Mouse (Mus musculus) common myeloid progenitor, adult 5-6 weeks (primary cell): ENCODE data around the gene Zfp36l1. TPM values are rescaled to one million over a fixed set of nuclear protein-coding genes. Genes with fewer than 3 reads are reported as not detected.

Source experiments
- ATAC-seq: replicated peaks from 2 replicates; pipeline ENCODE4 v1.8.0; 2016; ENCODE audit warnings: low read depth, mild to moderate bottlenecking, moderate TSS enrichment, inconsistent platforms; ENCODE audit not compliant: poor library complexity, severe bottlenecking
- total RNA-seq: library from RNA; stranded (forward); fragments of 200-1000, 187-1606 nt; gene quantifications from 2 replicates; pipeline ENCODE4 v1.2.3, GENCODE M21; 2017

Gene Zfp36l1
- 14.5 and 17.7 TPM in 2 replicates for total RNA-seq

DNA sequence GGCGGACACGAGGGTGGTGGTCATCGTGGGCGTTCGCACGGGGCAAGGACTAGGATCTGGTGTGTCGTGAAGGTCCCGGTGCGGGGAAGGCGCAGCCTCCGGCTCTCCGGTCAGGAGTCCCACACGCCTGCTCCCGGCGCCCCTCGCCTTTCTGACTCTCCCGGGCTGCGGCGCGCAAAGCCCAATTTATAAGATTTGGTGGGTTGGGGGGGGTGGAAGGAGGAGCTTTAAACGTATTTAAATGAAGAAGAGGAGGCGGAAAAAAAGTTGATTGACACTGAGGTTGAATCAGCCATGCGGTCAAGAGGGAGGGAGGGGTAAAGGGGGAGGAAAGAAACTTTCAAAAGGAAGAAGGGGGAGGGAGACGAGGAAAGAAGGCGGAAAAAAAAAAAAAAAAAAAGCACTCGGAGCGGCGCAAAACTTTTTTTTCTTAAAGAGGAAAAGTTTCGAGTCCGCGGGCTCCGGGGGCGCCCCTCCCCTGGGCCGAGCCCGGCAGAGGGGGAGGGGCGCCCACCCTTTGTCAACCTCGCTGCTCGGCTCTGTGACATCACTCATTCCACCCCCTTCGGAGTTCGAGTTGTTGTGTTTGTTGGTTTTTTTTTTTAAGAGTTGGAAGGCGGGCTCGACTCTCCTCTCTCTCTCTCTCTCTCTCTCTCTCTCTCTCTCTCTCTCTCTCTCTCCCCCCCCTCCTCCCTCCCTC lies at the start of gene Zfp36l1:
Gene Zfp36l1 (minus strand): TSS at position 162 of the 700 bp plus-strand sequence.
- peak; percentile 57 for ATAC-seq

DNA sequence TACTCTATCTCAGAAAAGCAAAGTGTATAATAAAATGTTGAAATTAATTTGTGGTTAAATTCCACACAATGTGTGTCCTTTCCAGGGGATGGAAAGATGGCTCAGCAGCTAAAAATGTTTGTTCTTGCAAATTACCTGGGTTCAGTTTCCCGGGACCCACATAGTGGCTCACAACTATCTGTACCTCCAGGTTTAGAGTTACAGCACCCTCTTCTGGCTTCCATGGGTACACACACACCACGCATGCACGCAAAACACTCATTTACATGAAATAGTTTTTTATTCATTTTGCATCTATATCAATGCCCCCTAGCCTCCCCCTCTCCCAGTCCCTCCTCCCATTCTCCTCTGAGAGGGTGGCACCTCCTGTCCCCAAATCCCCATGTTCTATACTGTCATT lies 49.6 kb upstream of the Zfp36l1 start:
- no peak for ATAC-seq

DNA sequence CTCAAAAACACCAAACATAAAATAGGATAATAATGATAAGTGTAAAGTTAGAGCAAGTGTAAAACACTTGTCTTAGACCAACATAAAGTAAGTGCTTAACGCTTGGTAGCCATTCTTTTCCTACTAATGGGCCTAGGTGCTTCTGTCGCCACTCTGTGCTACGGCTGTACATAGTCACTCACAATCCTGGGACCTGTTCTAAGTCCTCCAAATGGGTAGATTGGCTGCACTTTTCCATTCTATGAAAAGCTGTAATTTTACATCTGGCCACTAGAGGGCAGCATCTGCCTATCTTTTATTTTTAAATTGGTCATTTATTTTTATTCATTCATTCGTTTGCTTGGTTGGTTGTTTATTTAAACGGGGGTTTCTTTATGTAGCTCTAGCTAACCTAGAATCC lies 44.9 kb upstream of the Zfp36l1 start:
- ATAC-seq: no peak

DNA sequence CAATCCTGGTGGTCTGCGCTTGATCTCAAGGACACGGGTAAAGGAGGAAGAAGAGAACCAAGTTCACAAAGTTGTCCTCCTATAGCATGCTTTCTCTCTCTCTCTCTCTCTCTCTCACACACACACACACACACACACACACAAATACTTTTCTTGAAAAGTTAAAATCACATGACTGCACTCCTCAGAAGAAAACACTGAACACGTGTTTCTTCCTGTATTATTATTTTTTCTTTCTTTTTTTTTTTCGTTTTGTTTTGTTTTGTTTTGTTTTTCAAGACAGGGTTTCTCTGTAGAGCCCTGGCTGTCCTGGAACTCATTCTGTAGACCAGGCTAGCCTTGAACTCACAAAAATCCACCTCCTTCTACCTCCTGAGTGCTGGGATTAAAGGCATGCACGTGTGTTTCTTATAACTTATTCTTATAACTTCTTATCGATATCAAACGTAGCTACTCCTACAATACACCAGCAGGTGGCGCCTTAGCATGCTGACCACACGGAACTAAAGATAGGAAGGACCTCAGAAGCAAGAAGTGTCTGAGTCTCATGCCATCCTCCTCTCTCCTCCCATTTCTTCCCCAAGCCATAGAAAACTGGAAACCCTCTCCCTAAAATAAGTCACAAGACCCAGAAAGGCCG lies 41.0 kb upstream of the Zfp36l1 start:
- peak; percentile 74 for ATAC-seq

DNA sequence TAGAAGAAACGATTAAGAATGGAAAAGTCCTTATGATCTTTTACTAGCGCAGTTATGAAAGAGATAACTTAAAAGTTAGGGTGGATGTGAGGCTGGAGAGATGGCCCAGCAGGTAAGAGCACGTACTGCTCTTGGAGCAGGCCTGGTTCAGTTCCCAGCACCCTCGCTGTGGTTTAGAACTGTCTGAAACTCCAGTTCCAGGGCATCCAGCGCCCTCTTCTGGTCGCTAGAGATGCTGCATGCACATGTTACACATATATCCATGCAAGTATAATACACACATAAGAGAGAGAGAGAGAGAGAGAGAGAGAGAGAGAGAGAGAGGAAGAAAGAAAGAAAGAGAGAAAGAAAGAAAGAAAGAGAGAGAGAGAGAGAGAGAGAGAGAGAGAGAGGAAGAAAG lies 40.3 kb upstream of the Zfp36l1 start:
- ATAC-seq: no peak

DNA sequence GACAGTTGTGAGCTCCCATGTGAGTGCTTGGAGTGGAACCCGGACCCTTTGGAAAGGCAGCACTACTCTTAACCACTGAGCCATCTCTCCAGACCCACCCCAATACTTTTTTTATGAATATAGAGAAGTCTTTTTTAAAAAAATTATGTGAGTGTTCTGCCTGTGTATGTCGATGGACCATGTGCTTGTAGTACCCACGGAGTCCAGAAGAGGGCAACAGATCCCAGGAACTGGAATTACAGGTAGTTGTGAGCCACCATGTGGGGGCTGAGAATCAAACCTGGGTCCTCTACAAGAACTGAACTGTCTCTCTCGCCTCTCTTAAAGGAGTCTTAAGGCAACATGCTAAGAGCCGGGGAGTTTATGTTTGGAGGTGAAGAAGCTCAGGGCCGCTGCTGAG lies 39.0 kb upstream of the Zfp36l1 start:
- no peak for ATAC-seq

DNA sequence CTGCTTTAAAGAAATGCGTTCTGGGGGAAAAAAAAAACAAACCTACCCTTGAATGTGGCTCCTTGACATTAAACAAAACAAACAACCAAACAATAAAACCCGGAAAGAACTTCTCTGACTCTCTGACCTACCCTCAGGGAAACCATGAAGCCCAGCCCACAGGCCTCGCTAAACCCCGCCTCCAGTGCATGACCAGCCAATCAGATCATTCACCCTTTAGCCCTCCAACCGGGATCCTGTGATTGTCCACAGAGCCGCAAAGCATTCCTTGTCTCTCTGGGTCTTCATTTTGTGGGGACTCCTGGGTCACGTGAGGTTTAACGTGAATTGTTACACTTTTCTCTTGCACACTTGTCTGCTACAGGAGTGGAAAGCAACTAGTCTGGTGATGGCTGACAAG lies 37.8 kb upstream of the Zfp36l1 start:
- peak; percentile 71 for ATAC-seq

DNA sequence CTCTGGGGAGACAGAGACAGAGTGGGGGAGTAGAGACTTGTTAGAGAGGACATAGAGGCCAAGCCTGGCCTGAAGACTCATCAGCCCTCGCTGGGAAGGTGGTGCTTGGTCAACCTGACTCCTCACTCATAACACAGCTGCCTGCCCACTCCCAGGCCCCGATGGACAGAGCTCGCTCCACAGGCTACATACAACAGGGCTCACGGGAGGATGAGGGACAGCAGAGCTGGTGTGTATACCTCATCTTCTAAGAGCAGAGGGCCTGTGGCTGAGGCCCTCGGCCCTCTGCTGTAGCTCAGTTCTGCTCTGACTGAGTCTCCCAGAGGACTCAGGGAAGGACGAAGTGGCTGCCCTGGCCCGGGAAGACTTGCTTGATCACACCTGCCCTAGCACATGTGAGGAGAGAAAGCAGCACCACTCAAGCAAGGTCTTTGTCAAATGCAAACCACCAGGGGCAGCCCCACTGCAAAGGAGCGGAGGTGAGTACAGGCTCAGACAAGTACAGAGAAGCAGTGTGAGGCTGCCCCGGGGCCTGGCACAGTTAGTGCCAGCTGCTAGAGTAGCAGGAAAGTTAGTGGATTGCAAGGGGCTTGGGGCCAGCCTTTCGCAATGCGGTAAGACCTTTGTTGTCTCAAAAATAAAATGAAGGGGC lies 34.9 kb upstream of the Zfp36l1 start:
- no peak for ATAC-seq

DNA sequence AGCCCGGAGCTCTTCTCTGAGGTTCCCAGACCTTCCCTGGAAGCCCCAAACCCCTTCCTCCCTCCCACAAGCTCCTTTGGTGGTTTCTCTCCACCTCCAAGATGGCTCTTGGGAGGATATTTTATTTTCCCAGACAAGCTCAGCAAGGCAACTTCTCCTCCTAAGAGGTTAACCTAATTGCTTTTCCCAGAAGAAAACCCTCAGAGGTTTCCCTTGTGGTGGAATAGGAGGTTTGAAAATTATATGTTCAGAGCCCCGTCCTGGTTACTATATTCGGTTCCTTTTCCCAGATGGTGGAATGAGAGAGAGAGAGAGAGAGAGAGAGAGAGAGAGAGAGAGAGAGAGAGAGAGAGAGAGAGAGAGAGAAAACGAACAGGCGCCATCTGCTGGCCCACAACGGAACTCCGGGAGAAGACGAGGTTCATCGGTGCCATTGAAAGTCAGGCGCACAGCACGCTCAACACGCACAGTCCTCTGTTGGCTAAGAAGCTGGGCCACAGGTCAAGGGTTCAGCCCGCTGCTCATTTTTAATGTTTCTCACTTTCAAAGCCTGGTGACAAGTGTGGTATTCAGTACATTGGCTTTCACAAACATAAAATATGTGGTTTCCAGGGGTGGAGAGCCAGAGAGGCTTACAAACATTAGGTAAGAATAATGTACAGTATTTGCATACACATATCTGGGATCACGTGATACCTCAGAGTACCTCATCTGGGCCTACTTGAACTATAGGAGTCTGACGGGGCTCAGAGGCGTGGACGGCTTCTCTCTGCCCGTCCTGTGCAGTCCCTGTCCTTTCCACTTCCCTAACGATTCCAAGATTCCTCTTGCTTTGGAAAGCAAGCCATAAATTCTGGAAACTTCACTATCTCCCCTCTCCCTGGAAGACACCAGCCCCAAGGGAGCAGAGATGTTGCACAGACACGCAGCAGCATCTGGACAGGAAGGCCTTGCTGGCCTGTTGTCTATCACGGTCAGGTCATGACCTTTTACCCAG lies 33.7 kb upstream of the Zfp36l1 start:
- peak; percentile 68 for ATAC-seq

DNA sequence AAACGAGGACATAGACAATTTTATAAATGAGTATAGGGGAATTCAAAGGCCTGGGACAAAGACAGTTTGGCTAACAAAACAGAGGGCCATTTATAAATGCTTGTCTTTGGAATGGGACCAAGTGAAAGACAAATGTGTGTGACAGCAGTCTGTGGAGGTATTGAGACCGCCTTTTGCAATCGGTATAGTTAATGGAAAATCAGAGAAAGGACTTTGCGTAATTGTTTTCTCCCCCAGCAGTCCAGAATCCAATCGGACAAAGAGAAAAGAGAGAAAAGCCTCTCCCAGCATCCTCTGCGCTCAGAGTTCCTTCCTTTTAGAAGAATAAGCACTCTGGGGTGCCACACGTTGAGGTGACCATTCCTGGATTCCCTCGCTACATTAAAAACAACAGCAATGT lies 32.6 kb upstream of the Zfp36l1 start:
- ATAC-seq: no peak

DNA sequence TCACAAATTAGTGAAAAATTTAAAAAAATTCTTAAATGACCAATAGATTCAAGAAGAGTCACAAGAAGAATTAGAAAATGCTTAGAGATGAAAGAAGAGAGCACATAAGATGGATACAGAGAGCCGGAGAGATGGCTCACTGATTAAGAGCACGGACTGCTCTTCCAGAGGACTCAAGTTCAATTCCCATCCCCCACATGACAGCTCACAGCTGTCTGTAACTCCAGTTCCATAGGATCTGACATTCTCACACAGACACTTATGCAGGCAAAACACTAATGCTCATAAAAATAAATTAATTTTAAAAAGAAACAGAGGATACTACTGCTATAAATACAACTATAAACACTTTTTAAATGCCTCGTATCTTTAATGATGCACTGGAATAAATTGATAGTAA lies 32.0 kb upstream of the Zfp36l1 start:
- ATAC-seq: no peak

DNA sequence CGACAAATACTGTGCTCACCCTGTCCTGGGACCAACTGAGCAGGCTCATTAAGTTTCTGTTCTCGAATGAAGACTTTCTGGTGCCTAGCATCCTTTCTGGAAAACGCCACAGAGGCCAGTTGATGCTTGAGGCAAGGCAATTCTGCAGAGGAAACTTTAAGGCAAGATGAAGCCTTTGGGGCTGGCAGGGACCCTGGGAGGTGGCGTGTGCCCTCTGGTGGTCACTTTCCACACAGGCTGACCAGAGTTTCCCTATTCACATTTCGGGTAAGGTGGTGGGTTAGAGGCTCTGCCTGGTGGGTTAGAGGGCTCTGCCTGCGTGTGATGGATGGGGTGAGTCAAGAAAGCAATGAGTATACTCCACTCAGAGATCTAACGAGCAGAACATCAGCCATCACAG lies 28.7 kb upstream of the Zfp36l1 start:
- ATAC-seq: peak; percentile 90

DNA sequence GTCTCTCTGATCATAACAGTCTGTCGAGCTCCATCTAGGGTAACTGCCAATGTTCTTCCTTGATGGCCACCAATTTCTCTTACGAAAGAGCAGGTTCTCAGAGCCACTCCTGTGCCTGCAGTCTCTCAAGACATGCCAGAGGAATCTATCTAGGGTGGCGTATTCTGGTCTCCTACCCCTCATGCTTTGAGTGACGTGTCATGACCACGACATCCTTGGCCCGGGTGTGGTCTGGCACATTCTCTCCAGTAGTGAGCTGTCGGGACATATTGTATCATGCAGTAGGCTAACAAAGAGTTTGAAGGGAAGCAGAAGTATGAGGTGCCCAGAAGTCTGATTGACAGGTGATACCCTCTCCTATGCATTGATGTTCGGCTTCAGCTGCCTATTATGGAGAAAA lies 28.2 kb upstream of the Zfp36l1 start:
- peak; percentile 54 for ATAC-seq

DNA sequence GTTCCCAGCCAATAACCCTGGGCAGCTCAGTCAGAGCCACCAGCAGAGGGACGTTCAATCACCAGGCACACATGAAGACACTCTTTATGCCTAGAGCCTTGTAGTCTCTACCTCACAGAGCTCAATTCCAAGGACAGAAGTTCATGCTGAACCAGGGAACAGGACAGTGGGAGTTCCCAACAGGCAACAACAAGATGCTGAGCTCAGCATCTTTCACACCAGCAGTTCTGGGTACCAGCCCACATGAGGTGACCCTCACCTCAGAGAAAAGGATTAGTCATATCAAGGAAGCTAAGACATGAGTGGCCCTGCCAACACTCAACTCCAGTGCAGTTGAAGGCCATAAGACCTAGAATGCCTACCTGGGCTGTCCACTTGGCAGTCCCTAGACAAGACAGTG lies 24.9 kb upstream of the Zfp36l1 start:
- ATAC-seq: no peak

DNA sequence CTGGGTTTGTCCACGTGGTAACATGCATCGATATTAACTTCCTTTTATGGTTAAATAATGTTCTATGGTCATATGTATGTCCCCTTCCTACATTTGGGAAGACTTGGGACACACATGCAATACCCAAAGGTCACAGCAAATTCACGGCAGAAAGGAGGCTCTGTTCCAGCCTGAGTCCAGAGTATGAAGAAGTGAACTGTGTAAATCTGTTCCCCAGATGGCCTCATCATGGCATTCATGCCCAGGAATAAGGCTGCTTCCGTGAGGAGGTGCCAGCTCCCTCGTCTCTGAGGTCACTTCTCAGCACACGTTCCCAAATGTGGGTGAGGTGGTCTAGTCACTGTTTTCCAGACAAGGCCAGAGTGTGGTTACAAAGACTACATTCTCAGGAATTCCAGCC lies 24.4 kb upstream of the Zfp36l1 start:
- no peak for ATAC-seq

DNA sequence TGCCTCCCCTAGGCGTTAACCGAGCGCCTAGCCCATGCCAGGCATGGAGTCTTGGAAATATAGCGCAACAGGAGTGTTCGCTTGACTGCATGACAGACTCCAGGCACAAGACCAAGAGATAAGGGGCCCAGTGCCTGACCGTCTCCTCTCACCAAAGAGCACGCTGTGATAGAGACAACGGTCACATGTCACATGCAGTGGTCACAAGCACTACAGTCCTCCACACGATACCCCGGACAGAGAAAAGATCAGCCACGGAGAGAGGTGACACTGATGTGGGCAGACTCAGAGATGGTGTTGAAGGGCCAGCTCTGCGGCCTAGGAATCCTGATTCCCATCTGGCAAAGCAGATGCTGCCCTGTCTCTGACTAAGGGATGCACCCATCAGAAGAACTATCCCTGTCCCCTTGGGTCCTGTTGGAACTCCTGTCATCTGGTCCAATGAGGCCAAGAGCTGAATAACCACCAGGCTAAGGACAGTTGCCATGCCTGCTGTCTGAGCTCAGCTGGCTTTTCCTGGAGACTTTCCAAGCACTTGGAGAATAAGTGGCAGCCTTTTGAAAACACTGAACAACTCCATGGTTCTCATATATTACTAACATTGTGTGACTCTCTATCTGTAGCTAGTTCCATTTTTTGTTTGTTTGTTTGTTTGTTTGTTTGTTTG lies 23.6 kb upstream of the Zfp36l1 start:
- ATAC-seq: no peak

DNA sequence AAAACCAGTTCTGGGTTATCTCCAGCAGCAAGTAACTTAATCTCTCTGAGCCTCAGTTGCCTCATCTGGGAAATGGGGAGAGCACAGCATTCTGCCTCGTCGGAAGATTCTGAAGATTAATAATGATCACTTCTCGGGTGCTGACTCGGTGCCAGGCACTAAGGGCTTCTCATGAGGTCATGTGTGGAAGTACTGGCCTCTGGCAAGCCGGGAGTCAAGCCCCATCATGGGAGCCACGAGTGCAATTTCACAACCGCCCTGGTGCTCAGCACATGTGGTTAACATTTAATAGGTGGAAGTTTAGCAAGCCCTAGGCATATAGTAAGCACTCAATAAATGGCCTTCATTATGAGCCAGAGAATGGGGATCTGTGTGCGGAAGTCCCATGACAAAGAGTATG lies 22.4 kb upstream of the Zfp36l1 start:
- no peak for ATAC-seq

DNA sequence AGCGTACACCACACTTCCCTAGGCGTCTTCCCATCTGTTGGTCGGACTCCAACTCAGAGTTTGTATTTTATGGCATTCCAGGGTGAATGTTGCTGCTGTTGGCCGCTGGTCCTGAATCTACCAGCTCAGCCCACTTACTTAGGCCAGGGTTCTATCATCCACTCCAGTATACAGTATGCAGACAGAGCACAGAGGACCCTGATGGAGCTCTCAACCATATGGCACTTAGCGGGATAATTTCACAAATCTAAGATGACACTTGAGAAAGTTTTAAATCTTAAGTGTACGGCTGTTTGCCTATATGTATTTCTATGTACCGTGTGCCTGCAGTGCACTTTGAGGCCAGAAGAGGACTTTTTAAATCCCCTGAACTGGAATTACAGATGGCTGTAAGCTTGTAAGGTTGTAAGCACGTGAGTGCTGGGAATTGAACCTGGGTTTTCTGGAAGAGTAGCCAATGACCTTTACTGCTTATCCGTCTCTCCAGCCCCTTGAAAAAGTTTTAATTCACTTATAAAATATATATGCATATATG lies 20.3 kb upstream of the Zfp36l1 start:
- peak; percentile 6; the same call in 1 of the 2 replicates for ATAC-seq

DNA sequence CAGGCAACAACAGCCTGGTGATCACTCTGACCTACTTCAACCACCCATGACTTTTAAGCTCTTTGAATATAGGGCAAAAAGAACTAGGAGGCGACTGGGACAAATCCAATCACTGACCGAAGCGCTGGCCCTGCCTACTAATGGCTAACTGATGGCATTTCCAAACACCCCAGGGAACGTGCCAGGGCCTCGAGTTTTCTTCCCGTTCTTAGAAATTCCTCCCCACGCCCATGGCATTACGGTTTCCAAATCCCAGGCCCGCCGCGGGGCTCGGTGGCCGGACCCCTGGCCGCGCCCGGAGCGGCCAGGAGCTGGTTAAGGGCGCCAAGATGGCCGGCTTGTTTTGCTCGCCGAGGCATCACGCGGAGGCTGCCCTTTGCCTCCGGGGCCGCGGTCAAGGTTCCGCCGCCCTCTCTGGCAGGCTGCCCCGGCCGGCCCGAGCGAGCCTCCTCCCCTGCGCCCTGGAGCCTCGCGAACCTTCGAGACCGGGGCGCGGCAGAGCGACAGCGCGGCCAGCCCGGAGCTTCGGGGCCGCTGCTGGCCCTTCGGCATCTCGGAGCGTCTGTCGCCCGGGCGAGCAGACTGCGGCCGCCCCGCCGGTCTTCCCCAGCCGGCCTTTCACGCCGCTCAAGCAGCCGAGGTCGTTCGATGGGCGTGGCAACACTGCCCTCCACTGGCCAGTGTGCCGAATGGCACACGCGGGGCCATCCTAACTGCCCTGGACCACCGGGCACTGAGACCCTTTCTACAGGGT lies 19.6 kb upstream of the Zfp36l1 start:
- peak; percentile 79 for ATAC-seq
